Mouse (Mus musculus) myocyte (in vitro differentiated cells): ENCODE data around the gene Prkcb. TPM values are rescaled to one million over a fixed set of nuclear protein-coding genes. Genes with fewer than 3 reads are reported as not detected.

ENCODE experiments used
- H3K27me3 ChIP-seq: one replicate; pipeline ENCODE4 v1.6.1; 2011; ENCODE audit not compliant: control insufficient read depth, insufficient read depth, insufficient read length
- H3K36me3 ChIP-seq: one replicate; pipeline ENCODE4 v1.6.1; 2011; ENCODE audit not compliant: control insufficient read depth, insufficient read depth
- H3K4me2 ChIP-seq: one replicate; pipeline ENCODE4 v1.6.1; 2011; ENCODE audit warnings: low read depth, control low read depth
- H3K4me3 ChIP-seq: one replicate; pipeline ENCODE4 v1.5.1; 2011; ENCODE audit warnings: mild to moderate bottlenecking, control low read depth, moderate library complexity
- H3K79me2 ChIP-seq: one replicate; pipeline ENCODE4 v1.6.1; 2011; ENCODE audit not compliant: control insufficient read depth, insufficient read depth
- H3ac ChIP-seq: one replicate; pipeline ENCODE4 v1.6.1; 2011; ENCODE audit not compliant: control insufficient read depth, insufficient read length
- CEBPB ChIP-seq: IDR thresholded peaks from 2 replicates; pipeline ENCODE4 v1.6.1; 2011; ENCODE audit warnings: mild to moderate bottlenecking, moderate library complexity; ENCODE audit not compliant: poor library complexity, insufficient read depth, severe bottlenecking
- E2F4 ChIP-seq: IDR thresholded peaks from one replicate; pipeline ENCODE4 v1.6.1; 2011; ENCODE audit warnings: mild to moderate bottlenecking, control low read depth, moderate library complexity; ENCODE audit not compliant: insufficient read depth
- MAX ChIP-seq: IDR thresholded peaks from one replicate; pipeline ENCODE4 v1.6.1; 2011; ENCODE audit warnings: low read depth, mild to moderate bottlenecking, control low read depth
- MYOD1 ChIP-seq, 3 experiments: IDR thresholded peaks; one replicate each; pipeline ENCODE4 v1.6.1; 2011; ENCODE audit warnings: control low read depth in 2 of 3, low read depth in 2 of 3, mild to moderate bottlenecking in 2 of 3, moderate library complexity in 1 of 3; ENCODE audit not compliant: insufficient read length in 2 of 3, control insufficient read depth in 1 of 3
- MYOG ChIP-seq, 3 experiments: IDR thresholded peaks; one replicate each; pipeline ENCODE4 v1.6.1; 2011; ENCODE audit warnings: control low read depth in 2 of 3, low read depth in 2 of 3, mild to moderate bottlenecking in 2 of 3; ENCODE audit not compliant: insufficient read length in 2 of 3, control insufficient read depth in 1 of 3, insufficient read depth in 1 of 3
- POLR2A ChIP-seq: IDR thresholded peaks from one replicate; pipeline ENCODE4 v1.6.1; 2011; ENCODE audit warnings: low read depth, mild to moderate bottlenecking, control low read depth, moderate library complexity; ENCODE audit not compliant: insufficient read length
- POLR2AphosphoS2 ChIP-seq: IDR thresholded peaks from one replicate; pipeline ENCODE4 v1.6.1; 2011; ENCODE audit warnings: low read depth, control low read depth; ENCODE audit not compliant: insufficient read length
- REST ChIP-seq: IDR thresholded peaks from one replicate; pipeline ENCODE4 v1.6.1; 2011; ENCODE audit warnings: mild to moderate bottlenecking, control low read depth, moderate library complexity; ENCODE audit not compliant: insufficient read depth, insufficient read length
- SRF ChIP-seq: IDR thresholded peaks from one replicate; pipeline ENCODE4 v1.6.1; 2011; ENCODE audit warnings: low read depth; ENCODE audit not compliant: control insufficient read depth, insufficient read length
- TCF12 ChIP-seq: IDR thresholded peaks from one replicate; pipeline ENCODE4 v1.6.1; 2011; ENCODE audit warnings: mild to moderate bottlenecking, control low read depth; ENCODE audit not compliant: poor library complexity, insufficient read depth, severe bottlenecking
- TCF3 ChIP-seq: IDR thresholded peaks from one replicate; pipeline ENCODE4 v1.6.1; 2011; ENCODE audit warnings: low read depth, control low read depth; ENCODE audit not compliant: insufficient read length
- USF1 ChIP-seq: IDR thresholded peaks from one replicate; pipeline ENCODE4 v1.6.1; 2011; ENCODE audit warnings: low read depth, mild to moderate bottlenecking, control low read depth, moderate library complexity
- polyA plus RNA-seq: library from polyadenylated mRNA; unstranded; fragments of >200 nt; fragmentation: generic; extraction: Trizol; gene quantifications from one replicate; pipeline ENCODE4 v1.2.1, GENCODE M21; 2012; ENCODE audit warnings: missing spikeins

The Prkcb gene
- polyA plus RNA-seq, 1 experiment, result 2.2 TPM

- Histone ChIP-seq H3K79me2 (no peaks in the 10 kb centered on the region), H3K36me3 (no peaks in the 10 kb centered on the region), H3ac (no peak overlapping the region), H3K4me3 (no peak overlapping the region), H3K27me3 (no peaks in the 10 kb centered on the region), H3K4me2 (no peak overlapping the region)
- TF ChIP-seq TCF3, result no peak
- no peak for TF ChIP-seq CEBPB
- no peak for TF ChIP-seq REST
- no peak for TF ChIP-seq MYOG (IDR thresholded peaks at IDR 0.05; ENCODE audit: control insufficient read depth in 1 of 3, insufficient read depth in 1 of 3, insufficient read length in 2 of 3, low read depth in 2 of 3)
- no peak for TF ChIP-seq MYOD1 (IDR thresholded peaks at IDR 0.05; ENCODE audit: control insufficient read depth in 1 of 3, insufficient read length in 2 of 3, low read depth in 2 of 3)
- no peak for TF ChIP-seq E2F4
- TF ChIP-seq TCF12, result no peak
- no peak for TF ChIP-seq POLR2A
- no peak for TF ChIP-seq USF1
- no peak for TF ChIP-seq POLR2AphosphoS2
- TF ChIP-seq SRF, result no peak
- TF ChIP-seq MAX, result no peak
Observed at GRCm38 (mm10) chr7:122383260-122383659, 94.7 kb downstream of the Prkcb start.

DNA sequence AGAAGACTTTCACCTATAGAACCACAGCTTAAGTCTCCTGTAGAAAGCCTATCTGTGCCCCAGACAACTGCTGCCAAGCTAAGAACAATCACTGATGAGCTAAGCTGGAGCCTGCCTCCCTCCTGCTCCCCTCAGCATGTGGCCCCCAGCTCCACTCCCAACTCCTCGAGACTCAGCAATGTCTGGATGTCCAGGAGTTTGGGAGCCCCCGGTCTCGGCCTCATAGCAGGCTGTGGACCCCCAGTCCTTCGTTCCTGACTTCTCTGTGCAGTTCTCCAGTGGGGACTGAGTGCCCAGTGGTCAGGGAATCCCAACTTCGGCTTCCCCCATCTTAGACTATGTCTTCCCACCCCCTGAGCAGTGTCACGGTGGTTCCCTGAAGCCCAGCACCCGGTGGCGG lies 96.3 kb downstream of the Prkcb start:
- Histone ChIP-seq H3K27me3 (no peaks in the 10 kb centered on the region), H3K79me2 (no peaks in the 10 kb centered on the region), H3K4me3 (no peak overlapping the region), H3K36me3 (no peaks in the 10 kb centered on the region), H3K4me2 (no peak overlapping the region), H3ac (no peak overlapping the region)
- TF ChIP-seq MYOG (IDR thresholded peaks at IDR 0.05; ENCODE audit: control insufficient read depth in 1 of 3, insufficient read depth in 1 of 3, insufficient read length in 2 of 3, low read depth in 2 of 3) (no peak), REST (no peak), POLR2A (no peak), E2F4 (no peak), CEBPB (no peak), SRF (no peak), MYOD1 (IDR thresholded peaks at IDR 0.05; ENCODE audit: control insufficient read depth in 1 of 3, insufficient read length in 2 of 3, low read depth in 2 of 3) (no peak), MAX (no peak), TCF3 (no peak), TCF12 (no peak), POLR2AphosphoS2 (no peak), USF1 (no peak)

DNA sequence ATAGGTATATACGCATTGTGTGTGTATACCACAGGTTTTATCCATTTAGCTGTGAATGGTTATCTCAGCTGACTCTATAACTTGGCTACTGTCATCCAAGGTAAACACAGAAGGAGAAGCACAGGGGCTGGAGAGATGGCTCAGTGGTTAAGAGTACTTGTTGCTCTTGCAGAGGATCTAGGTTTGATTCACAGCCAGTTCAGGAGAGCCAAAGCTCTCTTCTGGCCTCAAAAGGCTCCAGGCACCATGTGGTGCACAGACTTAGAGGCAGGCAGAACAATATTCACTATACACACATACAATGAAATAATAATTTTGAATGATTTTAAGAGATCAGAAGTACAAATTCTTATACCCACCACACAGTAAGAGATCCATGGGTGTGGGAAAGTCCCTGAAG lies 98.0 kb downstream of the Prkcb start:
- no peak overlapping the region for H3K4me3 ChIP-seq
- no peaks in the 10 kb centered on the region for H3K79me2 ChIP-seq
- TF ChIP-seq REST (no peak), CEBPB (no peak), TCF3 (no peak), POLR2AphosphoS2 (no peak), TCF12 (no peak), MYOG (IDR thresholded peaks at IDR 0.05; ENCODE audit: control insufficient read depth in 1 of 3, insufficient read depth in 1 of 3, insufficient read length in 2 of 3, low read depth in 2 of 3) (no peak)
- no peaks in the 10 kb centered on the region for H3K27me3 ChIP-seq
- H3ac ChIP-seq, result no peak overlapping the region
- no peaks in the 10 kb centered on the region for H3K36me3 ChIP-seq
- H3K4me2 ChIP-seq, result no peak overlapping the region

DNA sequence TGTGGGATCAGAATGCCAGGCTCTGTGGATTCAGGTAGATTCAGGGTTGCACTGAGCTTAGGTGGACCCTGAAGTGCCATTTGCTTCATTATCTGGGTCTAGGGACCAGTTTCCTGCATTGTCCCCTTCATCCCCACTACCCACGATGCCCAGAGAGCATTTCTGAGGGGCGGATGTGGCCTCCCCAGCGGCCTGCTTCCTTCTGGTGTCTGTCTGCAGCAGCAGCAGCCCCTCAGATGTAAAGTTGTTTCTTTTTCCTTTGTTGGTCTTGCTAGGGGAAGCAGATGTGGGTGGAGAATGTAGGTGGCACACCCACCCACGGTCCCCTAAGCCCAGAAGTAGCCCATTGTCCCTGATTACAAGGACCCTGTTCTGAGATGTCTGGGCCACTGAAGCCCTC lies 99.3 kb downstream of the Prkcb start:
- Histone ChIP-seq H3ac (no peak overlapping the region), H3K36me3 (no peaks in the 10 kb centered on the region), H3K79me2 (no peaks in the 10 kb centered on the region), H3K4me2 (no peak overlapping the region), H3K4me3 (no peak overlapping the region), H3K27me3 (no peaks in the 10 kb centered on the region)
- no peak for TF ChIP-seq USF1
- TF ChIP-seq MYOG (IDR thresholded peaks at IDR 0.05; ENCODE audit: control insufficient read depth in 1 of 3, insufficient read depth in 1 of 3, insufficient read length in 2 of 3, low read depth in 2 of 3), result no peak
- no peak for TF ChIP-seq POLR2A
- TF ChIP-seq E2F4, result no peak
- TF ChIP-seq SRF, result no peak
- no peak for TF ChIP-seq MYOD1 (IDR thresholded peaks at IDR 0.05; ENCODE audit: control insufficient read depth in 1 of 3, insufficient read length in 2 of 3, low read depth in 2 of 3)
- TF ChIP-seq CEBPB, result no peak
- TF ChIP-seq REST, result no peak
- no peak for TF ChIP-seq MAX
- no peak for TF ChIP-seq POLR2AphosphoS2
- TF ChIP-seq TCF12, result no peak
- TF ChIP-seq TCF3, result no peak

- Histone ChIP-seq H3K36me3 (no peaks in the 10 kb centered on the region), H3K27me3 (no peaks in the 10 kb centered on the region), H3K79me2 (no peaks in the 10 kb centered on the region), H3K4me2 (no peak overlapping the region), H3K4me3 (no peak overlapping the region), H3ac (no peak overlapping the region)
- no peak for TF ChIP-seq POLR2AphosphoS2
- TF ChIP-seq USF1, result no peak
- no peak for TF ChIP-seq CEBPB
- no peak for TF ChIP-seq TCF12
- TF ChIP-seq SRF, result no peak
- no peak for TF ChIP-seq E2F4
- TF ChIP-seq POLR2A, result no peak
- TF ChIP-seq TCF3, result no peak
- no peak for TF ChIP-seq REST
- no peak for TF ChIP-seq MAX
- TF ChIP-seq MYOD1 (IDR thresholded peaks at IDR 0.05; ENCODE audit: control insufficient read depth in 1 of 3, insufficient read length in 2 of 3, low read depth in 2 of 3), result no peak
Observed at GRCm38 (mm10) chr7:122388858-122389257, 100.3 kb downstream of the Prkcb start.
